Mouse (Mus musculus) midbrain, embryonic 15.5 days (tissue): ENCODE data around the gene Astn2. TPM values are rescaled to one million over a fixed set of nuclear protein-coding genes. Genes with fewer than 3 reads are reported as not detected.

Source experiments
- ATAC-seq: fragments of 200-750 bp; cut with Nextera tagmentation; replicated peaks from 2 replicates; pipeline ENCODE4 v1.8.0; 2017; ENCODE audit warnings: moderate TSS enrichment
- H3K27ac ChIP-seq: fragments of 300-500 bp; sonication (generic); 2 replicates; pipeline ENCODE4 v1.5.1; 2015; ENCODE audit warnings: mild to moderate bottlenecking, inconsistent platforms
- H3K27me3 ChIP-seq: fragments of 300-500 bp; sonication (generic); replicated peaks from 2 replicates; pipeline ENCODE4 v1.6.1; 2015; ENCODE audit warnings: inconsistent platforms
- H3K36me3 ChIP-seq: fragments of 300-500 bp; sonication (generic); replicated peaks from 2 replicates; pipeline ENCODE4 v1.6.1; 2015; ENCODE audit warnings: inconsistent platforms
- H3K4me1 ChIP-seq: fragments of 300-500 bp; sonication (generic); 2 replicates; pipeline ENCODE4 v1.6.1; 2015; ENCODE audit warnings: inconsistent platforms
- H3K4me2 ChIP-seq: fragments of 300-500 bp; sonication (generic); 2 replicates; pipeline ENCODE4 v1.6.1; 2015; ENCODE audit warnings: inconsistent platforms, mild to moderate bottlenecking, moderate library complexity
- H3K4me3 ChIP-seq: fragments of 300-500 bp; sonication (generic); 2 replicates; pipeline ENCODE4 v1.5.1; 2015; ENCODE audit warnings: mild to moderate bottlenecking, inconsistent platforms
- H3K9ac ChIP-seq: fragments of 300-500 bp; sonication (generic); 2 replicates; pipeline ENCODE4 v1.6.1; 2015; ENCODE audit warnings: mild to moderate bottlenecking, inconsistent platforms
- H3K9me3 ChIP-seq: fragments of 300-500 bp; sonication (generic); 2 replicates; pipeline ENCODE4 v1.6.1; 2016; ENCODE audit warnings: inconsistent platforms
- WGBS: fragments of 180-500 bp; shearing (Covaris S2); methylation state at CpG from one replicate; pipeline ENCODE4 v1.1.7; 2015; ENCODE audit warnings: mixed read lengths; 5-methylcytosine and 5-hydroxymethylcytosine counted together
- polyA plus RNA-seq: library from polyadenylated mRNA; unstranded; fragments of >200 nt; fragmentation: Nextera tagmentation; extraction: Ambion mirVana; gene quantifications from 2 replicates; pipeline ENCODE4 v1.2.1, GENCODE M21; 2015

The Astn2 gene
- polyA plus RNA-seq, 1 experiment from 2014 or later, result 4.0 TPM

GRCm38 (mm10) chr4:65758174-65758874 lies 646.1 kb downstream of the Astn2 start:
- no peaks in the 10 kb centered on the region for H3K27me3 ChIP-seq
- H3K4me3 ChIP-seq, result no peak overlapping the region
- H3K9ac ChIP-seq, result no peak overlapping the region
- H3K27ac ChIP-seq, result peak overlapping the region; percentile 49
- H3K4me1 ChIP-seq, result peaks cover 6% of the 10 kb centered on the region
- H3K36me3 ChIP-seq, result no peaks in the 10 kb centered on the region
- ATAC-seq, result peak; percentile 87
- 55% methylated on average over 5 of the region's 5 CpGs for WGBS
- H3K9me3 ChIP-seq, result no peaks in the 10 kb centered on the region
- no peak overlapping the region for H3K4me2 ChIP-seq

- Histone ChIP-seq H3K9ac (no peak overlapping the region), H3K4me2 (no peak overlapping the region), H3K9me3 (no peaks in the 10 kb centered on the region), H3K4me3 (no peak overlapping the region), H3K27me3 (no peaks in the 10 kb centered on the region), H3K36me3 (no peaks in the 10 kb centered on the region), H3K4me1 (no peaks in the 10 kb centered on the region), H3K27ac (no peak overlapping the region)
- ATAC-seq, result no peak
- 87% methylated on average over 3 of the region's 3 CpGs for WGBS
Measured at GRCm38 (mm10) chr4:65752941-65753340, 651.5 kb downstream of the Astn2 start.

DNA sequence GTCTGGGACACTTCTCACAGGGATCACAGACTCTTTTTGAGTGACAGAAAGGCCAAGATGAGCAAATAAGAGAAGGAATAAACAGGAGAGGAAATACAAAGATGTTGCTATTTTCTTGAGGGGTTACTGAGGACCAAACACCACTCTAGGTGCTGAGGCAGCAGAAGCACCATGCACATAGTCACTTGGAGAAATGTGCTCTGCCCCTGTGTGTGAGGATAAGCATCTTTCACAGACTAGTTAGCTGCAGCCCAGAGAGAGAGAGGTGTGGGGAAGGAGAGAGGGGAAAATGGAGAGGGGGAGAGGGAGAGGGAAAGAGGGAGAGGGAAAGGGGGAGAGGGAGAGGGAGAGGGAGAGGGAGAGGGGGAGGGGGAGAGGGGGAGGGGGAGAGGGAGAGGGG lies 659.6 kb downstream of the Astn2 start:
- peaks cover 20% of the 10 kb centered on the region for H3K4me1 ChIP-seq
- no peaks in the 10 kb centered on the region for H3K9me3 ChIP-seq
- no peak overlapping the region for H3K9ac ChIP-seq
- peak overlapping the region; percentile 48 for H3K27ac ChIP-seq
- no peak overlapping the region for H3K4me3 ChIP-seq
- H3K36me3 ChIP-seq, result no peaks in the 10 kb centered on the region
- no peak overlapping the region for H3K4me2 ChIP-seq
- ATAC-seq, result peak; percentile 68; the same call in 1 of the 2 replicates
- no peaks in the 10 kb centered on the region for H3K27me3 ChIP-seq

GRCm38 (mm10) chr4:65744088-65744610 lies 660.3 kb downstream of the Astn2 start:
- no peaks in the 10 kb centered on the region for H3K27me3 ChIP-seq
- peak; percentile 82 for ATAC-seq
- H3K4me3 ChIP-seq, result no peak overlapping the region
- WGBS, result 31% methylated on average over 5 of the region's 5 CpGs
- peaks cover 20% of the 10 kb centered on the region for H3K4me1 ChIP-seq
- H3K27ac ChIP-seq, result peak overlapping the region; percentile 48
- H3K9ac ChIP-seq, result no peak overlapping the region
- no peaks in the 10 kb centered on the region for H3K36me3 ChIP-seq
- no peak overlapping the region for H3K4me2 ChIP-seq
- H3K9me3 ChIP-seq, result no peaks in the 10 kb centered on the region

DNA sequence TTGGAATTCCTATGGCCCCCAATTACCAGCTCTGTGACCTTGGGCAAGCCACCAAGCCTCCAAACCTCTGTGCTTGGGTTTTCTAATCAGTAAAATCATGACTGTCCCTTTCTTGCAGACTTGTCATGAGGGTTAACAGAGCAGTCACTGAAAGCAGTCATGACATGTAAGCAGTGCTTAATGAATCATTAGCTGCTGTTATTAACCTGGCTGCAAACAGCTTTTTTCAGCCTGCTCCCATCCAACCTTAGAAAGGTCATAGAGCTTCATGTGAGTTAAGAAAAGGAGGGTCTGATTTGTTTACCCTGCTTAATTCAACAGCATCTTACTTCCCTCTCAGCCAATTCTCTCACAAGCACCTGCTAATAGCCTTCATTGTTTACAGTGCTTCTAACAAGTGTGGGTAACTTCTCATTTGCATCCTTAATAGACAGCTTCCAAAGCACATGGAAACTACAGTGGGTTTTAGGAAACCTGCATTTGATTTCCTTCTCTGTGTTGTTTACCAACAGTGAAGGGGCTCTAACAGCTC lies 661.2 kb downstream of the Astn2 start:
- Histone ChIP-seq H3K4me1 (peaks cover 20% of the 10 kb centered on the region), H3K4me2 (no peak overlapping the region), H3K27ac (peak overlapping the region; percentile 48), H3K9me3 (no peaks in the 10 kb centered on the region), H3K9ac (no peak overlapping the region), H3K4me3 (no peak overlapping the region), H3K36me3 (no peaks in the 10 kb centered on the region), H3K27me3 (no peaks in the 10 kb centered on the region)
- 0 out of 2 replicates have a peak, but pooled peaks have one; percentile 9 for ATAC-seq

GRCm38 (mm10) chr4:65724414-65724813 lies 680.0 kb downstream of the Astn2 start:
- Histone ChIP-seq H3K4me1 (no peaks in the 10 kb centered on the region), H3K9me3 (no peaks in the 10 kb centered on the region), H3K4me2 (no peak overlapping the region), H3K27ac (no peak overlapping the region), H3K4me3 (no peak overlapping the region), H3K9ac (no peak overlapping the region), H3K27me3 (no peaks in the 10 kb centered on the region), H3K36me3 (no peaks in the 10 kb centered on the region)
- WGBS, result 49% methylated on average over 6 of the region's 6 CpGs
- no peak for ATAC-seq

GRCm38 (mm10) chr4:65719610-65720009 lies 684.8 kb downstream of the Astn2 start:
- 78% methylated on average over 2 of the region's 2 CpGs for WGBS
- H3K4me3 ChIP-seq, result no peak overlapping the region
- no peaks in the 10 kb centered on the region for H3K9me3 ChIP-seq
- ATAC-seq, result no peak
- no peaks in the 10 kb centered on the region for H3K4me1 ChIP-seq
- no peaks in the 10 kb centered on the region for H3K27me3 ChIP-seq
- no peak overlapping the region for H3K9ac ChIP-seq
- H3K4me2 ChIP-seq, result no peak overlapping the region
- H3K27ac ChIP-seq, result no peak overlapping the region
- no peaks in the 10 kb centered on the region for H3K36me3 ChIP-seq

- no peak for ATAC-seq
- no peak overlapping the region for H3K9ac ChIP-seq
Measured at GRCm38 (mm10) chr4:65717899-65718298, 686.5 kb downstream of the Astn2 start.

DNA sequence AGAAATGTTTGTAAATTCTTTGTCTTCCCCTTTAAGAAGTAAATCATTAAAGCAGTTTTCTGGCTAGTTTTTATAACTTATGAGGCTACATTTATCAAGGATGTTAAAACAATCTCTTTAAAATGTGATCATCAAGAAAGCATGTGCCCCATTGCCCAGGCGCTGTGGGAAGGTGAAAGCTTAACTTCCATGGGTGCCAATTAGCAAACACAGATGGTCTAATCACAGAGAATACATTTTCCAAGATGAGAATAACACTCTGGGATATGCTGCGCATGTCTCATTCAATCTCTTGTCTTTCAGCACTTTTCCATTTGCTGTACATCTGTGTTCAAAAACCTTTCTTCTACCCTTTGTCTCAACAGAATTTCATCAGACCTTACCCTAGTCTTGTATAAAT lies 688.3 kb downstream of the Astn2 start:
- 84% methylated on average over 2 of the region's 2 CpGs for WGBS
- ATAC-seq, result no peak
- Histone ChIP-seq H3K27me3 (no peaks in the 10 kb centered on the region), H3K36me3 (no peaks in the 10 kb centered on the region), H3K9ac (no peak overlapping the region), H3K4me1 (no peaks in the 10 kb centered on the region), H3K4me2 (no peak overlapping the region), H3K27ac (no peak overlapping the region), H3K4me3 (no peak overlapping the region), H3K9me3 (no peaks in the 10 kb centered on the region)

More at GRCm38 (mm10) chr4:65717899-65718298, 686.5 kb downstream of the Astn2 start:
- no peak overlapping the region for H3K4me3 ChIP-seq
- no peaks in the 10 kb centered on the region for H3K4me1 ChIP-seq
- H3K27me3 ChIP-seq, result no peaks in the 10 kb centered on the region
- H3K9me3 ChIP-seq, result no peaks in the 10 kb centered on the region
- no peaks in the 10 kb centered on the region for H3K36me3 ChIP-seq
- no peak overlapping the region for H3K4me2 ChIP-seq
- no peak overlapping the region for H3K27ac ChIP-seq
- WGBS, result 53% methylated on average over 1 of the region's 1 CpGs

GRCm38 (mm10) chr4:65711678-65712077 lies 692.7 kb downstream of the Astn2 start:
- ATAC-seq, result no peak
- H3K9ac ChIP-seq, result no peak overlapping the region
- H3K9me3 ChIP-seq, result no peaks in the 10 kb centered on the region
- H3K4me1 ChIP-seq, result no peaks in the 10 kb centered on the region
- H3K4me3 ChIP-seq, result no peak overlapping the region
- H3K36me3 ChIP-seq, result no peaks in the 10 kb centered on the region
- no peaks in the 10 kb centered on the region for H3K27me3 ChIP-seq
- H3K4me2 ChIP-seq, result no peak overlapping the region
- H3K27ac ChIP-seq, result no peak overlapping the region
- 91% methylated on average over 2 of the region's 2 CpGs for WGBS

DNA sequence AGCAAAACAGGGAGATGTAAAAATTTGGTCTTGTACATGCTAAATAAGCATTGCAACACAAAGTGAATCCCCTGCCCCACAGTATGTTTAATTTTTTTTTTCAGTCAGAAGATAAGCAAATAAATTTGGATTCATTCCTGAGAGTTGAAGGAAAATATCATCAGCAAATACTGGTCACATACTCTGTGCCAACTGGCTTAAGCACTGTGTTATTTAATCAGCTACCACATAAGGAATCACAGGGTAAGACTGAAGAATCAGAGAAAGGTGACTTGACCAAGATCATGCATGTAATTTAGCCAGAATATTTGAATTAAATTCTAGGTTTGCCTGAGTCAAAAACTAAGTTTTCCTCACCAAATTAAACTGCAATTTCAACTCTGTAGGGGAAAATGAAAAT lies 693.8 kb downstream of the Astn2 start:
- H3K27ac ChIP-seq, result no peak overlapping the region
- ATAC-seq, result no peak

GRCm38 (mm10) chr4:65701848-65702247 lies 702.6 kb downstream of the Astn2 start:
- 52% methylated on average over 4 of the region's 4 CpGs for WGBS

More for the DNA sequence above, 693.8 kb downstream of the Astn2 start:
- no peak overlapping the region for H3K4me2 ChIP-seq
- no peaks in the 10 kb centered on the region for H3K27me3 ChIP-seq
- no peaks in the 10 kb centered on the region for H3K36me3 ChIP-seq
- H3K4me1 ChIP-seq, result no peaks in the 10 kb centered on the region
- H3K9ac ChIP-seq, result no peak overlapping the region
- H3K9me3 ChIP-seq, result no peaks in the 10 kb centered on the region
- H3K4me3 ChIP-seq, result no peak overlapping the region

More at GRCm38 (mm10) chr4:65701848-65702247, 702.6 kb downstream of the Astn2 start:
- H3K4me2 ChIP-seq, result no peak overlapping the region
- peaks cover 9% of the 10 kb centered on the region for H3K4me1 ChIP-seq
- no peak overlapping the region for H3K9ac ChIP-seq
- no peak overlapping the region for H3K4me3 ChIP-seq
- H3K27ac ChIP-seq, result no peak overlapping the region; the same call in 1 of the 2 replicates
- H3K27me3 ChIP-seq, result no peaks in the 10 kb centered on the region
- no peaks in the 10 kb centered on the region for H3K9me3 ChIP-seq
- ATAC-seq, result no peak
- H3K36me3 ChIP-seq, result no peaks in the 10 kb centered on the region
